Mouse (Mus musculus) spleen, adult 18-20 months (tissue): ENCODE measurements around the gene Tmem45a2.
"Not testable (repeated sequence)": the region's sequence is repeated elsewhere in the genome, so short reads cannot be mapped to it uniquely, and the experiment has no call there.

Experiments
- DNase-seq, 2 experiments: peaks; one replicate each; pipeline ENCODE4 v3.0.0; 2022; ENCODE audit warnings: mixed read lengths in 2 of 2

Gene Tmem45a2

DNA sequence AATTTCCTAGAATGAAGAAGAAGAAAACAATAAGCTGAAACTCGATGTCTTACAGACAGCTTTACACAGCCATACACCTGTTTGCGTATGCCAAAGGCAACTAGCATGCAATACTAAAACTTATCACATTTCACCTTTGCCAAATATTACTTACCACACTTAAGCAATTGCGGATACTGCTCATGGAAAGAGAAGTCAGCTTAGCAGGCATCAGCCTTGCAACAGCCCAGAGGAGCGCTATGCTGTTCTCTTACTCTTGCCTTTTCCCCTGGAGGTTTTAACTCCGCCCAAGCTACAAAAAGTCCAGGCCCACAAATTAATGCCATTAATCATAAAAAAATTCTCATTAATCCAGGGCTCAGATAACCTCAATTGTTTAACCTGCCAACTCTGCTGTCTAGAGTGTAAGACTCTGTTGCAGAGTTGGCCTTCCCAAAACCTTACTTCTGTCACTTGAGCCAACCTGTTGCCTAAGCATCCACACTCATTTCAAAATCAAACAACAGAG lies at the start of gene Tmem45a2:
Gene Tmem45a2 (minus strand): TSS at position 241 of the 508 bp plus-strand sequence.
- no peak for DNase-seq

DNA sequence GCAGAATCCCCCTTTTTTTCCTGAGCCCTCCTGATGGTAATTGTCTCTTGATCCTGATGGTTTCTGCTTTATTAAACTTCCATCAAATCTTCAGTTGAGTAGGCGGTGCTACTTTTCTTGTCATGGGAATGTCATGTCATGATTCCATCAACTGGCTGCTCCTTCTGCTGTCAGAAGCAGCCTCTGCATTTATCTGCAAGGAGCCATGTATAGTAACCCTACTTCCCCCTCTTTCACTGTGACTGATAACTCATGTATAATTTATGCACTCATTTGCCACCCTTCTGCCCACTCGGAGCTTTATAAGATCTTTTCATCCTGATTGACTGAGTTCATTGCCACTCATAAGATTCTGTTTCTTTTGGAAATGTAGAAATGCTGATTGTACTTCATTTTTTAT lies 46.4 kb upstream of the Tmem45a2 start:
- DNase-seq, result no peak

DNA sequence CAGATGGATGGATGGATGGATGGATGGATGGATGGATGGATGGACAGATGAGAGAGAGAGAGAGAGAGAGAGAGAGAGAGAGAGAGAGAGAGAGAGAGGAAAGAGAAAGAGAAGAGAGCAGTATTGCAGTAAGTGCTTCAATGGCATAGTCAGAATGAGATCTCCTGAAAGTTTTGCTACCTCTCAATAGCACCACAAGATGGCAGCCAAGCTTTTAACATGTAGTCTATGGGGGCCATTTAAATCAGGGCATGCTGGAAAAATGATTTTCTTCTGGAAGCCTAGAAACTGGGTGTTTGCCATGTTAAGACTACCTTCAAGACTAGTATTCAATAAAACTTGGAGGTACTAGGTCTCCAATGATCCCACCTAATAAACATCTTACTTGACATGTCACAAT lies 44.9 kb upstream of the Tmem45a2 start:
- DNase-seq, result no peak

DNA sequence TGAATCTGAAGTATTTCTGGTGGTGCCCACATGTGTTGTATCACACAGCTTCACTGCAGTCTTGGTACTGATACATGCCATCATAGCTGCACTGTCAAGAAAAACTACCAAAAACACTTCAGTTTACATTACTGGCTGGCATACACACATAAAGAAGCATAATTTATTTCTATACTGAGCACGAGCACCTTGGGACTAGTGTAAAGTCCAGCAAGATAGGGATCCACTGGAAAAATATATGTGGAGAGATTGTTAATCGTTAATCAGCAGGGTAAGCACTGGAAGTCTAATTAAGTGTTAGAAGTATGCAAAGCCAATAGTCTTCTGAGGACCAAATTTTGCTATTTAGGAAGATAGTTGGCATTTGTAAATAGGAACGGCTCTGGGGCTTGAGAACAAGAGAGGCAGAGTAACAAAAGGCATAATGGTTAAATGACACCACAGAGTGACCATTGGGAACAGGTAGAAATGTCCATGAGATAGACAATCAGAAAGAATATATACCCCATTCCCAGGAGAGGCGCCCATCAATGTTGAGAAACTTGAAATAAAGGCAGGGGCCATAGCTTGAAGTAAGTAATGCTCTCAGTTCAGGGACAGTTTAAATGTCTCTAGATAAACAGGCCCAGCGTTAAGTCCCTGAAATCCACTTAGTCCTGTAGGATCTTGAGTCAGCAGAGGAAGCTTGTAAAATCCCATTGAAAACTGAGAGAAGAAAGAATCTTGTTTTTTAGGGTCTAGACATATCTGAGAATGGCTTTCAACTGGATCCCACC lies 35.2 kb upstream of the Tmem45a2 start:
- DNase-seq, result no peak

DNA sequence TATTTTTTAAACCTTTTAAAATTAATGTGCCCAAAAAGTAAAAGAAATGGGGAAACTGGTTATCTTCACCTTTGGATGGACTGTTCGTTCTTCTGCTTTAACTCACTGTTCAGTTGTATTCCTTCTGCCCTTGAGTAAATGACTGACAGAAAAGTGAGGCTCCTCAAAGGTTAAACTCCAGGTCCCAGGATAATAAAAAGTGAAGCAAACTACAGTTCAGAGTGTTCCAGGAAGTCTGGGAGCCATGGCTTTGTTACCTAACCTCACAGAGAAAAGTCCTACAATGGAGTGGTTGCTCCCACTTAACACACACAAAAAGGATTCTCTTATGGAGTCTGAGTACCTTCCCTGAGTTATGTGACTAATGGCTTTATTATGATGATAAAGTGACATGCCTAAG lies 30.0 kb upstream of the Tmem45a2 start:
- DNase-seq, result no peak

DNA sequence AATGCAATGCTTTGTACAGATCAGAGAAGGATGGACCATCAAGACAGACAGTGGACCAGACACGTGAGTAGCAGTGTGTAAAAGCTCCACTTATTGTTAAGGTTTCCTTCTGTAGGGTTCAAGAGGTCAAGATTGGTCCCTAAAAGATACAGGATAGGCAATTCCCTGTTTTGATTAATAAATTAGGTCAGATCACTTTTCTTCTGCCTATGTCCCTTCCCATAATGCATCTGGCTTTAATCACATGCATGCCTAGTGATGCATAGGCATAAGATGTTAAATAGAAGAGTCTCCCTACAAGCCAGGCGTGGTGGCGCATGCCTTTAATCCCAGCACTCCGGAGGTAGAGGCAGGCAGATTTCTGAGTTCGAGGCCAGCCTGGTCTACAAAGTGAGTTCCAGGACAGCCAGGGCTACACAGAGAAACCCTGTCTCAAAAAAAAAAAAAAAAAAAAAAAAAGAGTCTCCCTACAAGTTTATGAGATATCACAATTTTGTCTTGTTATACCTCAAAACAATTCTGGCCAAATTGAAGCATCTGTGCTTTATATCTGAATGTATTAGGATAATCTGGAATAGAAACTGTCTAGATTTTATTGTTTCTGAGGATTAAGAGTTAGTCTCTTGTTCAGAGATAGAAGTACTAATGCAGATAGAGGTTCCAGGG lies 28.5 kb upstream of the Tmem45a2 start:
- no peak for DNase-seq

- DNase-seq, result no peak
Observed at GRCm38 (mm10) chr16:57098468-57099144, 27.4 kb upstream of the Tmem45a2 start.

DNA sequence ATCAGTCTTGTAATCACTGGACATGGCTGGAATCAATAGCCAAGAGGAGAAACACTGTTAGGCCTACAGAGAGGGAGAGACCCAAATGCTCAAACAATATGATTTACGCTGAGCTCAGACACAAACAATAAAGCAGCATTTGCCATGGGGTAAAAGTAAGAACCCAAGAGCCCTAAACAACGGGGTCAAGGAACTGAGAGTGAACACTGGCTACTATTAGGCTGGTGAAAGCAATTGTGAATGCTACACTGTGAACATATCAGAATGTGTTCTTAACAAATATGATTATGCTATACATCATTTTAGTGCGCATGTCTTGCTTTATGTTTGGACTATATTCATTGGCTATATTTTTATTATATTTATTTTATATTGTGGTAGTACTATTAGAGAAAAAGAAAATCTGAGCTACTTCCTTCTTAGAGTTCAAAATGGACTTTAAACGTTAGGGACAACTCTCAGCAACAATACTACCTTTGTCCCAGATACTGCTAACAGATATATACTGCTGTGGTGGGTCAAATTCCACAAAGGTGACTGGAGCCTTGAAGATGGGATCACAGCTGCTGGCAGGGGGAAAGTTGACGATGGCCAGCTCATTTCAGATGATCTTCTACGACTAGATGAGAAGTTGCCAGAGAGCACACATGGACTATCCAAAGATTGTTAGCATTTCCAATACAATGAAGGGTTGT lies 21.9 kb upstream of the Tmem45a2 start:
- DNase-seq, result no peak

- peak in 1 of 2 experiments; percentile 35 for DNase-seq
Observed at GRCm38 (mm10) chr16:57092460-57092859, 21.3 kb upstream of the Tmem45a2 start.

DNA sequence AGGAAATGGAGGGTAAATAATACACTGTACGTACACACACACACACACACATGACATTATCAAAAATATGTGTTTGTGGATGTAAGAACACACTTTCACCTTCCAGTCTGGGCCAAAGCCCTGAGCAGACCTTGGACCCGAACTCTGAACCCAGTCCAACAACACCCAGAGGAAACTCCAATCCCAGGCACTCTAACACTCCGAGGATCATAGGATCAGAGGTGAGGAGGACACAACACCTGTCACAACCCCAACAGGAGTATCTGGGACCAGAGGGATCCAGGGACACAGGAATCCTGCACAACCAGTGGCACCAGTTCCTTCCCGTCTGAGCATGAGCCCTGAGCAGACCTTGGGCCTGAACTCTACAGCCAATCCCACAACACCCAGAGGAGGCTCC lies 8.4 kb upstream of the Tmem45a2 start:
- DNase-seq, result no peak

- no peak for DNase-seq
Observed at GRCm38 (mm10) chr16:57075986-57076385, 4.8 kb upstream of the Tmem45a2 start.

- DNase-seq, result no peak
Observed at GRCm38 (mm10) chr16:57062045-57062444, 9.1 kb downstream of the Tmem45a2 start.

- no peak for DNase-seq
Observed at GRCm38 (mm10) chr16:57056995-57057394, 14.2 kb downstream of the Tmem45a2 start.

DNA sequence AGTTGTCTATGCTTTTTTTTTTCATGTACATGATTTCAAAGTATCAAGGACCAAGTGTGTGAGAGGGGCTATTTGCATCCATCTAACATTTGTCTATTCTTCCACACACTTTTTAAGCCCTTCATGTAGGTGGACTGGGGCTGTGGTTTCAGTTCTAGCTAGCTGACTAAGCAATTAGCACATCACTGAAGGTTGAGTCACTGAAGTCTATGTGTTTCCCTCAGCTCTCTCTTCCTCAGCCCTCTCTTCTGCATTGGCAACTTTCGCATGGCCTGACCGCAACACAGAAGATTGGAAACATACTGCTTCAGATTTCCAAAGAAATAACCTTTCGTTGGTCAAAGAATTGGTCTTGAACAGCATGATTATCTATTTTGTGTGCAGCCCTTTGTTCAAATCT lies 21.2 kb downstream of the Tmem45a2 start:
- no peak for DNase-seq

- no peak for DNase-seq
Observed at GRCm38 (mm10) chr16:57038600-57038999, 32.6 kb downstream of the Tmem45a2 start.

- no peak for DNase-seq
Observed at GRCm38 (mm10) chr16:57030150-57030885, 40.9 kb downstream of the Tmem45a2 start.

GRCm38 (mm10) chr16:56998283-56998682 lies 72.9 kb downstream of the Tmem45a2 start:
- DNase-seq, result not testable (repeated sequence)
